Mouse (Mus musculus) B cell, adult 67 days (primary cell): ENCODE results near the gene Smad6. TPM values are rescaled to one million over a fixed set of nuclear protein-coding genes. Genes with fewer than 3 reads are reported as not detected.

Experiments
- total RNA-seq, 2 experiments: library from RNA; stranded (reverse); gene quantifications; 4 replicates each; pipeline ENCODE4 v1.2.4; 2023

Smad6 gene
- not detected for total RNA-seq

DNA sequence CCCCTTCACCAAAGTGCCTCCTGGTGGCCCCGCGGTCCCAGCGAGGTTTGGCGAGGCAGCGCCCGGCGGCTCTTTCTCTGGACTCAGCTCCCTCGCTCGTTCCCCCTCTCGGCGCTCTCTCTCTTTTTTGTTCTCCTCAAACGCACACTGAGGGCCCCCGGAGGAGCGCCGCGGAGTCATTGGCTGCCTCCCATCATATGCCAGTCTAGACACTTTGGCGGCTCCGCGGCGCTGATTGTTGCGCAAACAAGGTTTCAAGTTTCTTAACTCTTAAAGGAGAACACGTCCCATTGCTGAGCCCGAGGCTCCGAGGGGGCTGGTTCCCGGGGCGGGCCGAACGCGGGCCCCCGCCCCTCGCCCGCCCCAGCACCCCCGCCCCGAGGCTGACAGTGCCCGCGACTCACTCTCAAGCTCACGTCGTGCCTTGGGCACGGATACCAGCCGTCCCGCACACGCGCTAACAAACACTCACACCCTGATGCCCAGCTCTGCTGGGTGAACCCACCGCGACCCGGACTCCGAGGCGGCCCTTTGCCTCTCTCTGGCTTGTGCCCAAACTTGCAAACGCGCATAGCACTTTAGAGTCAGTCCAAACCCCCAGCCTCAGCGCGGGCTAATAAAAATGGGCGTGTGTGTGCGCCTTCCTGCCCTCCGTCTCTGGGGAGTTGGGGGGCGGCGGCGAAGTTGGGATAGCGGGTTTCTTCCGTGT is at the start of gene Smad6:
TSS of gene Smad6 (minus strand) at position 207 of the 709 bp plus-strand sequence.

Other genes starting within 250 kb of the Smad6 start
- gene Lctl, start 95.1 kb upstream of the Smad6 start, total RNA-seq: not detected
- gene Zwilch, start 151.0 kb upstream of the Smad6 start, total RNA-seq: 1 to 10 TPM; 6.1 to 6.3 TPM
- 1,000 to 10,000 TPM; 1,733 to 1,769 TPM for gene Rpl4, start 151.3 kb upstream of the Smad6 start, total RNA-seq
- 10 to 100 TPM; 20.3 to 21.0 TPM for gene Snapc5, start 157.2 kb upstream of the Smad6 start, total RNA-seq
- 1 to 10 TPM; 2.8 to 2.9 TPM for gene Uchl4, start 213.1 kb upstream of the Smad6 start, total RNA-seq
- gene Map2k1, start 231.6 kb upstream of the Smad6 start, total RNA-seq: 100 to 1,000 TPM; 139 to 161 TPM